12 mouse cellular contexts compared by ENCODE assay signal in the genomic region with DNA sequence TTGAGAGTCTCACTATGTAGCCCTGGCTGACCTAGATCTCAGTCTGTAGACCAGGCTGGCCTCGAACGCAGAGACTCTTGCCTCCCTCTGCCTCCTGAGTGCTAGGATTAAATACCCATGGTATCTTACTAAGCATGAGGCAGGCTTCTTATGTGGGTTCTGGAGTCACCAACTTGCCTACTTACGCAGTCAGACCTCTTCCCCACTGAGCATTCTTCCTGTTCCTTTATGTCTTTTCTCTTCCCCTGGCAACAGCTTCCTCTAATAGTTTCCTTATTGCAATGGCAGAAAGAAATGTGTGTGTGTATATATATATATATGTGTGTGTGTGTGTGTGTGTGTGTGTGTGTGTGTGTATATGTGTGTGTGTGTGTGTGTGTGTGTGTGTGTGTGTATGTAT.
DNase-seq lines count a peak whose midpoint lies in the region; ATAC-seq lines count a peak whose summit lies in the region.
"Had no signal": no experiment of that assay in that cellular context is flagged by ENCODE, and none has a peak within 500 bp of the region (broad histone marks: within the 10 kb centered on the region; RNA-seq: fewer than 3 reads in every experiment).

No protein-coding gene starts in this region.

- no peak overlapping the region for H3K4me2 ChIP-seq in heart, embryonic 15.5 days
- H3K4me2 ChIP-seq in lung, embryonic 16.5 days (ENCODE audit: low read depth, low read length), result no peak overlapping the region
- H3K4me2 ChIP-seq in embryonic facial prominence, embryonic 14.5 days (ENCODE audit: low read depth, low read length), result no peak overlapping the region
- H3K4me2 ChIP-seq in stomach, embryonic 15.5 days, result no peak overlapping the region

- no peaks in the 10 kb centered on the region for H3K36me3 ChIP-seq in heart, embryonic 15.5 days
- H3K36me3 ChIP-seq in lung, embryonic 16.5 days (ENCODE audit: control insufficient read depth, insufficient read depth, low read length), result no peaks in the 10 kb centered on the region
- H3K36me3 ChIP-seq in embryonic facial prominence, embryonic 14.5 days (ENCODE audit: control insufficient read depth, insufficient read depth, low read length), result no peaks in the 10 kb centered on the region
- H3K36me3 ChIP-seq in stomach, embryonic 15.5 days, result no peaks in the 10 kb centered on the region

- WGBS in heart, embryonic 15.5 days, result 74% methylated on average over 3 of the region's 3 CpGs
- 60% methylated on average over 3 of the region's 3 CpGs for WGBS in lung, embryonic 16.5 days
- WGBS in embryonic facial prominence, embryonic 14.5 days, result 64% methylated on average over 3 of the region's 3 CpGs
- WGBS in stomach, embryonic 15.5 days, result 73% methylated on average over 3 of the region's 3 CpGs

- H3K9ac ChIP-seq in heart, embryonic 15.5 days, result no peak overlapping the region
- H3K9ac ChIP-seq in lung, embryonic 16.5 days (ENCODE audit: low read length), result no peak overlapping the region
- no peak overlapping the region for H3K9ac ChIP-seq in embryonic facial prominence, embryonic 14.5 days (ENCODE audit: low read depth, low read length)
- no peak overlapping the region for H3K9ac ChIP-seq in stomach, embryonic 15.5 days

- peak overlapping the region; percentile 63 for H3K27ac ChIP-seq in heart, embryonic 15.5 days
- peak overlapping the region; percentile 41 for H3K27ac ChIP-seq in lung, embryonic 16.5 days (ENCODE audit: low read length)
- peak overlapping the region; percentile 30; the same call in 1 of the 2 replicates for H3K27ac ChIP-seq in embryonic facial prominence, embryonic 14.5 days (replicated peaks; ENCODE audit: low read depth, low read length)
- H3K27ac ChIP-seq in stomach, embryonic 15.5 days, result peak overlapping the region; percentile 16; the same call in 1 of the 2 replicates

- peaks cover 35% of the 10 kb centered on the region for H3K4me1 ChIP-seq in heart, embryonic 15.5 days (replicated peaks)
- peaks cover 42% of the 10 kb centered on the region for H3K4me1 ChIP-seq in lung, embryonic 16.5 days (replicated peaks; ENCODE audit: control insufficient read depth, insufficient read depth, low read length)
- peaks cover 43% of the 10 kb centered on the region for H3K4me1 ChIP-seq in embryonic facial prominence, embryonic 14.5 days (ENCODE audit: control insufficient read depth, insufficient read depth, low read length)
- peaks cover 14% of the 10 kb centered on the region for H3K4me1 ChIP-seq in stomach, embryonic 15.5 days

- no peak for ATAC-seq in heart, embryonic 15.5 days (replicated peaks; ENCODE audit: insufficient number of reproducible peaks, insufficient read depth, low FRiP score, low read depth)
- no peak for ATAC-seq in lung, embryonic 16.5 days (ENCODE audit: low read depth)
- no peak for ATAC-seq in embryonic facial prominence, embryonic 14.5 days (ENCODE audit: low read depth)
- ATAC-seq in stomach, embryonic 15.5 days (ENCODE audit: insufficient read depth, low FRiP score, low read depth), result no peak
- ATAC-seq: intestine, postnatal 0 days had no signal

- no peaks in the 10 kb centered on the region for H3K9me3 ChIP-seq in heart, embryonic 15.5 days (replicated peaks)
- H3K9me3 ChIP-seq in lung, embryonic 16.5 days (ENCODE audit: control insufficient read depth, low read length), result no peaks in the 10 kb centered on the region
- H3K9me3 ChIP-seq in embryonic facial prominence, embryonic 14.5 days (ENCODE audit: control insufficient read depth, low read length), result no peaks in the 10 kb centered on the region
- H3K9me3 ChIP-seq in stomach, embryonic 15.5 days, result no peaks in the 10 kb centered on the region

- no peak overlapping the region for H3K4me3 ChIP-seq in heart, embryonic 15.5 days
- H3K4me3 ChIP-seq in lung, embryonic 16.5 days (ENCODE audit: low read length), result no peak overlapping the region
- no peak overlapping the region for H3K4me3 ChIP-seq in embryonic facial prominence, embryonic 14.5 days (ENCODE audit: low read depth, low read length)
- H3K4me3 ChIP-seq in stomach, embryonic 15.5 days (replicated peaks), result no peak overlapping the region

- no peak for DNase-seq in heart, adult 11 months
- DNase-seq in lung, postnatal 14 days, result no peak
- DNase-seq in embryonic facial prominence, embryonic 14.5 days (ENCODE audit: low spot score), result peak; percentile 55
- DNase-seq in right cerebral cortex, postnatal 25 days, result no peak
- DNase-seq in adrenal gland, postnatal 4 days (ENCODE audit: low spot score in 2 of 2), result no peak
- DNase-seq: left cerebral cortex, postnatal 4 days; lung, postnatal 36 days; thymus, postnatal 14 days had no signal

- H3K27me3 ChIP-seq in heart, embryonic 15.5 days, result no peaks in the 10 kb centered on the region
- no peaks in the 10 kb centered on the region for H3K27me3 ChIP-seq in lung, embryonic 16.5 days (ENCODE audit: control insufficient read depth, insufficient read depth, low read depth, low read length)
- H3K27me3 ChIP-seq in embryonic facial prominence, embryonic 14.5 days (replicated peaks; ENCODE audit: control insufficient read depth, insufficient read depth, low read length), result no peaks in the 10 kb centered on the region; the same call in 1 of the 2 replicates
- H3K27me3 ChIP-seq in stomach, embryonic 15.5 days (replicated peaks), result no peaks in the 10 kb centered on the region
